Mouse (Mus musculus): ENCODE results near the gene Rhov.
A peak's percentile ranks its signal among the peaks of the same experiment; 100 is the strongest.

Gene Rhov

GRCm38 (mm10) chr2:119270643-119271331 is at the start of gene Rhov:
Gene Rhov (minus strand): TSS chr2:119271272.
- DNase-seq = peak; percentile 81

- peak; percentile 42 to 67 for DNase-seq
These were observed 49.5 kb upstream of the Rhov start for GRCm38 (mm10) chr2:119320571-119320970.

- DNase-seq = peak; percentile 18 to 44
These were observed 47.1 kb upstream of the Rhov start for GRCm38 (mm10) chr2:119318043-119318710.

GRCm38 (mm10) chr2:119314742-119315310 is 43.8 kb upstream of the Rhov start:
- peak; percentile 66 to 81 for DNase-seq

GRCm38 (mm10) chr2:119313780-119314479 is 42.9 kb upstream of the Rhov start:
- DNase-seq = peak; percentile 64 to 71

- DNase-seq = no peak
These were observed 41.4 kb upstream of the Rhov start for GRCm38 (mm10) chr2:119312380-119312958.

- peak; percentile 51 to 52 for DNase-seq
These were observed 40.5 kb upstream of the Rhov start for GRCm38 (mm10) chr2:119311544-119311943.

- peak; percentile 77 to 90 for DNase-seq
These were observed 33.7 kb upstream of the Rhov start for GRCm38 (mm10) chr2:119304798-119305208.

GRCm38 (mm10) chr2:119304391-119304790 is 33.3 kb upstream of the Rhov start:
- no peak for DNase-seq

GRCm38 (mm10) chr2:119302876-119303275 is 31.8 kb upstream of the Rhov start:
- DNase-seq = peak in 1 of 2 experiments; percentile 5

GRCm38 (mm10) chr2:119300819-119301493 is 29.9 kb upstream of the Rhov start:
- peak; percentile 75 to 87 for DNase-seq

GRCm38 (mm10) chr2:119299981-119300818 is 29.1 kb upstream of the Rhov start:
- peak; percentile 92 to 93 for DNase-seq

- DNase-seq = no peak
These were observed 27.8 kb upstream of the Rhov start for GRCm38 (mm10) chr2:119298839-119299238.

GRCm38 (mm10) chr2:119298330-119298729 is 27.3 kb upstream of the Rhov start:
- peak; percentile 76 to 83 for DNase-seq

GRCm38 (mm10) chr2:119297506-119297905 is 26.4 kb upstream of the Rhov start:
- DNase-seq = no peak

GRCm38 (mm10) chr2:119296756-119297155 is 25.7 kb upstream of the Rhov start:
- DNase-seq = peak; percentile 33 to 50

GRCm38 (mm10) chr2:119294411-119294810 is 23.3 kb upstream of the Rhov start:
- no peak for DNase-seq

GRCm38 (mm10) chr2:119293776-119294390 is 22.8 kb upstream of the Rhov start:
- no peak for DNase-seq

GRCm38 (mm10) chr2:119293311-119293710 is 22.2 kb upstream of the Rhov start:
- DNase-seq = no peak

GRCm38 (mm10) chr2:119292852-119293251 is 21.8 kb upstream of the Rhov start:
- DNase-seq = no peak

GRCm38 (mm10) chr2:119292281-119292680 is 21.2 kb upstream of the Rhov start:
- DNase-seq = no peak

Measured in lung, postnatal 4 days (tissue).